Mouse (Mus musculus) c-Kit-positive CD71-positive TER-119-negative erythroid progenitor cells, embryonic 14.5 days (primary cell): ENCODE results near the gene Mpp1.

ENCODE experiments used
- DNase-seq: peaks from one replicate; pipeline ENCODE4 v3.0.0-alpha.2; 2013; ENCODE audit warnings: low read depth

Mpp1 gene

GRCm38 (mm10) chrX:75083982-75084773, 46.6 kb downstream of the Mpp1 start:
- no peak for DNase-seq

DNA sequence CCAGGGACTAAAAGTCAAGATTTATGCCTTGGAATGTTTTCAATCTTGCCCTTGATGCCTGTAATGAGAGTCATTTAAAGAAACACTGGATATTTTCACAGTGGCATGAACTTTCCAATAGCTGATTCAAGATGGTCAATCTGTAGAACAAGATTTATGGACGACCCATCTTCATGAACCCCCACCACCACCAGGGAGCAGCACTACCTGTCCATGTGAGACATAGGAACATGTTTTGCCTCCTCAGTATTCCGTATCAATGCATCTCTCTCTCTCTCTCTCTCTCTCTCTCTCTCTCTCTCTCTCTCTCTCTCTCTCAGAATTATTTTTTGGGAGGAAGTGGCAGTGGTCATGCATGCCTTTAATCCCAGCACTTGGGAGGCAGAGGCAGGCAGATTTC, 48.5 kb downstream of the Mpp1 start:
- DNase-seq, result no peak
